Mouse (Mus musculus): Measurements from ENCODE around the gene Zfp655. TPM values are rescaled to one million over a fixed set of nuclear protein-coding genes. Genes with fewer than 3 reads are reported as not detected.

Gene Zfp655
- polyA plus RNA-seq, 1 experiment from 2014 or later, result 37.4 TPM

Other genes starting within 250 kb of the Zfp655 start
- gene Gm4871, start 199.0 kb upstream of the Zfp655 start, polyA plus RNA-seq (2016; fragmentation: Nextera tagmentation; extraction: Ambion mirVana), result not detected in 2 replicates
- not detected in 2 replicates for gene 1700018F24Rik, start 188.7 kb upstream of the Zfp655 start, polyA plus RNA-seq (2016; fragmentation: Nextera tagmentation; extraction: Ambion mirVana)
- gene Arpc1a, start 147.9 kb upstream of the Zfp655 start, polyA plus RNA-seq (2016; fragmentation: Nextera tagmentation; extraction: Ambion mirVana), result 168 and 174 TPM in 2 replicates
- gene Kpna7, start 147.7 kb upstream of the Zfp655 start, polyA plus RNA-seq (2016; fragmentation: Nextera tagmentation; extraction: Ambion mirVana), result not detected in 2 replicates
- 52.2 and 65.6 TPM in 2 replicates for gene Arpc1b, start 117.5 kb upstream of the Zfp655 start, polyA plus RNA-seq (2016; fragmentation: Nextera tagmentation; extraction: Ambion mirVana)
- gene Pdap1, start 91.5 kb upstream of the Zfp655 start, polyA plus RNA-seq (2016; fragmentation: Nextera tagmentation; extraction: Ambion mirVana), result 154 and 155 TPM in 2 replicates
- 225 and 235 TPM in 2 replicates for gene Bud31, start 91.4 kb upstream of the Zfp655 start, polyA plus RNA-seq (2016; fragmentation: Nextera tagmentation; extraction: Ambion mirVana)
- gene Ptcd1, start 64.6 kb upstream of the Zfp655 start, polyA plus RNA-seq (2016; fragmentation: Nextera tagmentation; extraction: Ambion mirVana), result 19.5 and 20.3 TPM in 2 replicates
- 65.7 and 69.5 TPM in 2 replicates for gene Cpsf4, start 64.5 kb upstream of the Zfp655 start, polyA plus RNA-seq (2016; fragmentation: Nextera tagmentation; extraction: Ambion mirVana)
- gene Atp5j2, start 39.7 kb upstream of the Zfp655 start, polyA plus RNA-seq (2016; fragmentation: Nextera tagmentation; extraction: Ambion mirVana), result 523 and 541 TPM in 2 replicates
- 8.0 and 9.0 TPM in 2 replicates for gene Zkscan14, start 29.8 kb upstream of the Zfp655 start, polyA plus RNA-seq (2016; fragmentation: Nextera tagmentation; extraction: Ambion mirVana)
- gene Zkscan5, start 27.2 kb upstream of the Zfp655 start, polyA plus RNA-seq (2016; fragmentation: Nextera tagmentation; extraction: Ambion mirVana), result 19.6 and 21.4 TPM in 2 replicates
- gene Zscan25, start 48.8 kb downstream of the Zfp655 start, polyA plus RNA-seq (2016; fragmentation: Nextera tagmentation; extraction: Ambion mirVana), result 0.66 and 0.73 TPM in 2 replicates
- not detected in 2 replicates for gene Cyp3a57, start 113.6 kb downstream of the Zfp655 start, polyA plus RNA-seq (2016; fragmentation: Nextera tagmentation; extraction: Ambion mirVana)
- gene Cyp3a16, start 238.0 kb downstream of the Zfp655 start, polyA plus RNA-seq (2016; fragmentation: Nextera tagmentation; extraction: Ambion mirVana), result not detected in 2 replicates

Data from forebrain, embryonic 12.5 days (tissue).